Mouse (Mus musculus): ENCODE measurements around the gene Rpl38. TPM values are rescaled to one million over a fixed set of nuclear protein-coding genes. Genes with fewer than 3 reads are reported as not detected.

Rpl38 gene
- polyA plus RNA-seq, 1 experiment = 2,044 TPM

DNA sequence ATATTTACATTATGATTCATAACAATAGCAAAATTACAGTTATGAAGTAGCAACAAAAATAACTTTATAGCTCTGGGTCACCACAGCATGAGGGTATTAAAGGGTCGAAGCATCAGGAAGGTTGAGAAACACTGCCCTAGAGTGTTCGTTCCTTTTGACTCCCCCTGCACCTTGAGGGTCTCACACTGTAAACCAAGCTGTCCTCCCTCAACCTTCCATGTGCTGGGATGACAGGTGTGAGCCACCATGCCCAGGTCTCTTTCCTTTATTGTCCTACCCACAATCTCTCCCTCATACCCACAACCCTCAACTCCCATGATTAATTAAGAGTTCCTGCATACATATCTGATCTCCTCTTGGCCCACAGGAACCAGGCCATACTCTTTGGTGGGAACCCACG is 43.1 kb downstream of the Rpl38 start:
- H3K27ac ChIP-seq (ENCODE audit: insufficient read depth, low read length) = no peak overlapping the region
- H3K4me1 ChIP-seq (ENCODE audit: control insufficient read depth, insufficient read depth, low read length) = no peaks in the 10 kb centered on the region
- H3K27me3 ChIP-seq (ENCODE audit: control insufficient read depth, insufficient read depth, low read length, poor library complexity, severe bottlenecking) = no peaks in the 10 kb centered on the region
- H3K4me3 ChIP-seq (ENCODE audit: low read depth, low read length) = no peak overlapping the region
- no peak overlapping the region for H3K9ac ChIP-seq (ENCODE audit: low read depth, poor library complexity, severe bottlenecking)
- H3K36me3 ChIP-seq (ENCODE audit: control insufficient read depth, insufficient read depth, low read length, poor library complexity, severe bottlenecking) = 0 out of 2 replicates have a peak, but pooled peaks cover 3% of the 10 kb centered on the region
- TF ChIP-seq CTCF (IDR thresholded peaks at IDR 0.05; ENCODE audit: low read depth, low read length) (no peak), POLR2A (IDR thresholded peaks at IDR 0.05; ENCODE audit: insufficient read depth, low read length) (no peak), EP300 (IDR thresholded peaks at IDR 0.05; ENCODE audit: insufficient read depth, low read depth, low read length) (no peak)
- H3K9me3 ChIP-seq (replicated peaks; ENCODE audit: control insufficient read depth, insufficient read depth, low read length, poor library complexity, severe bottlenecking) = no peaks in the 10 kb centered on the region

DNA sequence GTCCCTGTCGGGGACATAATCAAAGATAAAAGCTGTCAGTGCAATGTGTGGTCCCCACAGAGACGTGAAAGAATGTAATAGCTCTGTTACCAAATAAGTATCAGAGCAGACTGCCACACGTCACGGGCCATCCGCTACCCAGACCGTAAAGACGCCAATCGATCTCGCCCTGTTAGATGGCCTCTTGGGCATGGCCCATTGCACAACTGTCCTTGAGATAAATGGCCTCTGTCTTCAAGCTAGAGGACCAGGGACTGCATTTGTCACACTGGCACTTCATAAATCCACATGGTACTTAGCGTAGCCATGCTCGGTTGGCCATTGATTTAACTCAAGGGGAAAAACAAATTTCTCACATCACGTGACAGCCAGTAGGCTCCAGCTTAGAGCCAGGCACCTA is 43.5 kb downstream of the Rpl38 start:
- no peaks in the 10 kb centered on the region for H3K4me1 ChIP-seq (ENCODE audit: control insufficient read depth, insufficient read depth, low read length)
- H3K4me3 ChIP-seq (ENCODE audit: low read depth, low read length) = no peak overlapping the region
- no peaks in the 10 kb centered on the region for H3K27me3 ChIP-seq (ENCODE audit: control insufficient read depth, insufficient read depth, low read length, poor library complexity, severe bottlenecking)
- no peak for TF ChIP-seq EP300 (IDR thresholded peaks at IDR 0.05; ENCODE audit: insufficient read depth, low read depth, low read length)
- TF ChIP-seq CTCF (IDR thresholded peaks at IDR 0.05; ENCODE audit: low read depth, low read length) = no peak
- no peak for TF ChIP-seq POLR2A (IDR thresholded peaks at IDR 0.05; ENCODE audit: insufficient read depth, low read length)
- H3K36me3 ChIP-seq (ENCODE audit: control insufficient read depth, insufficient read depth, low read length, poor library complexity, severe bottlenecking) = 0 out of 2 replicates have a peak, but pooled peaks cover 3% of the 10 kb centered on the region
- no peak overlapping the region for H3K27ac ChIP-seq (ENCODE audit: insufficient read depth, low read length)
- H3K9ac ChIP-seq (ENCODE audit: low read depth, poor library complexity, severe bottlenecking) = no peak overlapping the region
- no peaks in the 10 kb centered on the region for H3K9me3 ChIP-seq (replicated peaks; ENCODE audit: control insufficient read depth, insufficient read depth, low read length, poor library complexity, severe bottlenecking)

DNA sequence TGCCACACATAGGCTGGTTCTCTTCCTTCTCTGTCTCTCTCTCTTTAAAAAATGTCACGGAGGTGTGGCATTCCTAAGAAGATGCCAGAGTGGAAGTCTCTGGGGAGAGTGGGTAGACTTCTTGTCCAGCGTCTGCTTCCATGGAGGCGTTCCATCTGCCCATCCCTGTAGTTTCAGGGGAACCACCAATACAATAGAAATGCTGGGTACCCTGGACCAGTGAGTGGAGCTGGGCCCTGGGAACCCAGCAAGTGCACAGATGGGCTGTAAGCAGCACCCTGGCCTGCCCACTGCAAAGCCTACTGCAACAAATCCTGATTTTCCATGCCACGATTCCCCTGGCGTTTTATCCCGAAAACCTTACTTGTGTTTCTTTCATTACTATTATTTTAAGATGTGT is 46.2 kb downstream of the Rpl38 start:
- no peak overlapping the region for H3K27ac ChIP-seq (ENCODE audit: insufficient read depth, low read length)
- no peaks in the 10 kb centered on the region for H3K4me1 ChIP-seq (ENCODE audit: control insufficient read depth, insufficient read depth, low read length)
- TF ChIP-seq POLR2A (IDR thresholded peaks at IDR 0.05; ENCODE audit: insufficient read depth, low read length) (no peak), CTCF (IDR thresholded peaks at IDR 0.05; ENCODE audit: low read depth, low read length) (no peak), EP300 (IDR thresholded peaks at IDR 0.05; ENCODE audit: insufficient read depth, low read depth, low read length) (no peak)
- H3K9ac ChIP-seq (ENCODE audit: low read depth, poor library complexity, severe bottlenecking) = no peak overlapping the region
- H3K9me3 ChIP-seq (replicated peaks; ENCODE audit: control insufficient read depth, insufficient read depth, low read length, poor library complexity, severe bottlenecking) = no peaks in the 10 kb centered on the region
- H3K4me3 ChIP-seq (ENCODE audit: low read depth, low read length) = no peak overlapping the region
- no peaks in the 10 kb centered on the region for H3K27me3 ChIP-seq (ENCODE audit: control insufficient read depth, insufficient read depth, low read length, poor library complexity, severe bottlenecking)
- H3K36me3 ChIP-seq (ENCODE audit: control insufficient read depth, insufficient read depth, low read length, poor library complexity, severe bottlenecking) = 0 out of 2 replicates have a peak, but pooled peaks cover 3% of the 10 kb centered on the region

DNA sequence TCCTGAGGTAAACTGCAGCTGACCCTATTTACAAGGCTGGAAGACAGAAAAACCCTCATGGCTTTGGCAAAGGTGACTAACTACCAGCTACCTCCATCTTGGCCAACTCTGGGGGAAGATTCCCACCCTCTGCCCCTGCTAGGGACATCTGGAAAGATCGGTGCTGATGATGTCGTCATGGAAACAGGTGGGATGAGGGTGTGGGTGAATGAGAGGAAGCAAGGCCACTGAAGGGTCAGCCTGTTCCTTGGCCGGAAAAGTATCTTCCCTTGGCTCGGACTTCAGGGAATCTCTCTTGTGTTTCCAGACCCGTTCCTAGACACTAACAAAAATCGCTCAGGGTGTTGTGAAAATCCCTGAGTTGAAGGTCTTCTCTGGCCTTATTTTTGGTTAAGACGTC is 47.2 kb downstream of the Rpl38 start:
- no peak for TF ChIP-seq CTCF (IDR thresholded peaks at IDR 0.05; ENCODE audit: low read depth, low read length)
- no peak for TF ChIP-seq EP300 (IDR thresholded peaks at IDR 0.05; ENCODE audit: insufficient read depth, low read depth, low read length)
- no peak for TF ChIP-seq POLR2A (IDR thresholded peaks at IDR 0.05; ENCODE audit: insufficient read depth, low read length)

DNA sequence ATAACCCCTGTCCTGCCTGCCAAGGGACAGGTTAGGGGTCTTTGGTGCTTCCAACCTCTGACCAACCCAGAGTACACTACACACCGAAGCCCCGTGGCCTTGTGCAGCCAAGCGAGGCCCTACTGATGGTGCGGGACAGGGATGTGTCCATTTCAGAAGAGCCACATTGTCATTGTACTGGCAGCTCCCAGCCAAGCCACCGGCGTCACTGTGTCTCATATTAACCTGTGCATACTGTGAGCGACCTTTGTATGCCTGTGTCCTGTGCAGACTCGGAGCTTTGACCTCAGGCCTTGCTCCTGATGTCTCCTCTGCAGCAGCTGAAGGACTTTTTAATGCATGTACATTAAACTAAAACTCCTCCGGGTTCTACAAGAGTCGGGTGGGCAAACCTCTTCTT is 52.2 kb downstream of the Rpl38 start:
- Histone ChIP-seq H3K36me3 (ENCODE audit: control insufficient read depth, insufficient read depth, low read length, poor library complexity, severe bottlenecking) (no peaks in the 10 kb centered on the region), H3K9me3 (replicated peaks; ENCODE audit: control insufficient read depth, insufficient read depth, low read length, poor library complexity, severe bottlenecking) (no peaks in the 10 kb centered on the region), H3K27me3 (ENCODE audit: control insufficient read depth, insufficient read depth, low read length, poor library complexity, severe bottlenecking) (no peaks in the 10 kb centered on the region), H3K4me1 (ENCODE audit: control insufficient read depth, insufficient read depth, low read length) (no peaks in the 10 kb centered on the region), H3K4me3 (ENCODE audit: low read depth, low read length) (no peak overlapping the region), H3K9ac (ENCODE audit: low read depth, poor library complexity, severe bottlenecking) (no peak overlapping the region), H3K27ac (ENCODE audit: insufficient read depth, low read length) (no peak overlapping the region)
- TF ChIP-seq CTCF (IDR thresholded peaks at IDR 0.05; ENCODE audit: low read depth, low read length) = no peak
- no peak for TF ChIP-seq EP300 (IDR thresholded peaks at IDR 0.05; ENCODE audit: insufficient read depth, low read depth, low read length)
- TF ChIP-seq POLR2A (IDR thresholded peaks at IDR 0.05; ENCODE audit: insufficient read depth, low read length) = no peak

More for the DNA sequence above, 47.2 kb downstream of the Rpl38 start:
- H3K9me3 ChIP-seq (replicated peaks; ENCODE audit: control insufficient read depth, insufficient read depth, low read length, poor library complexity, severe bottlenecking) = no peaks in the 10 kb centered on the region
- 0 out of 2 replicates have a peak, but pooled peaks cover 3% of the 10 kb centered on the region for H3K36me3 ChIP-seq (ENCODE audit: control insufficient read depth, insufficient read depth, low read length, poor library complexity, severe bottlenecking)
- no peak overlapping the region for H3K9ac ChIP-seq (ENCODE audit: low read depth, poor library complexity, severe bottlenecking)
- H3K27ac ChIP-seq (ENCODE audit: insufficient read depth, low read length) = no peak overlapping the region
- no peaks in the 10 kb centered on the region for H3K4me1 ChIP-seq (ENCODE audit: control insufficient read depth, insufficient read depth, low read length)
- no peak overlapping the region for H3K4me3 ChIP-seq (ENCODE audit: low read depth, low read length)
- no peaks in the 10 kb centered on the region for H3K27me3 ChIP-seq (ENCODE audit: control insufficient read depth, insufficient read depth, low read length, poor library complexity, severe bottlenecking)

Other genes starting within 250 kb of the Rpl38 start
- gene Ttyh2, start 6.9 kb downstream of the Rpl38 start, polyA plus RNA-seq (2011; ENCODE audit: insufficient read depth, insufficient read length, low read depth, missing spikeins) = 11.7 and 11.8 TPM in 2 replicates
- 1.3 and 1.7 TPM in 2 replicates for gene Dnaic2, start 58.9 kb downstream of the Rpl38 start, polyA plus RNA-seq (2011; ENCODE audit: insufficient read depth, insufficient read length, low read depth, missing spikeins)
- gene Kif19a, start 96.9 kb downstream of the Rpl38 start, polyA plus RNA-seq (2011; ENCODE audit: insufficient read depth, insufficient read length, low read depth, missing spikeins) = 1.0 and 1.4 TPM in 2 replicates
- gene Btbd17, start 127.4 kb downstream of the Rpl38 start, polyA plus RNA-seq (2011; ENCODE audit: insufficient read depth, insufficient read length, low read depth, missing spikeins) = 0.93 TPM in 1 of 2 replicates, not detected in the other
- gene Gpr142, start 130.4 kb downstream of the Rpl38 start, polyA plus RNA-seq (2011; ENCODE audit: insufficient read depth, insufficient read length, low read depth, missing spikeins) = not detected in 2 replicates
- gene Gprc5c, start 182.6 kb downstream of the Rpl38 start, polyA plus RNA-seq (2011; ENCODE audit: insufficient read depth, insufficient read length, low read depth, missing spikeins) = 48.8 and 57.0 TPM in 2 replicates
- 0.78 and 2.3 TPM in 2 replicates for gene Cd300a, start 221.5 kb downstream of the Rpl38 start, polyA plus RNA-seq (2011; ENCODE audit: insufficient read depth, insufficient read length, low read depth, missing spikeins)